Mouse (Mus musculus): ENCODE data around the gene Jmjd4.

The Jmjd4 gene

DNA sequence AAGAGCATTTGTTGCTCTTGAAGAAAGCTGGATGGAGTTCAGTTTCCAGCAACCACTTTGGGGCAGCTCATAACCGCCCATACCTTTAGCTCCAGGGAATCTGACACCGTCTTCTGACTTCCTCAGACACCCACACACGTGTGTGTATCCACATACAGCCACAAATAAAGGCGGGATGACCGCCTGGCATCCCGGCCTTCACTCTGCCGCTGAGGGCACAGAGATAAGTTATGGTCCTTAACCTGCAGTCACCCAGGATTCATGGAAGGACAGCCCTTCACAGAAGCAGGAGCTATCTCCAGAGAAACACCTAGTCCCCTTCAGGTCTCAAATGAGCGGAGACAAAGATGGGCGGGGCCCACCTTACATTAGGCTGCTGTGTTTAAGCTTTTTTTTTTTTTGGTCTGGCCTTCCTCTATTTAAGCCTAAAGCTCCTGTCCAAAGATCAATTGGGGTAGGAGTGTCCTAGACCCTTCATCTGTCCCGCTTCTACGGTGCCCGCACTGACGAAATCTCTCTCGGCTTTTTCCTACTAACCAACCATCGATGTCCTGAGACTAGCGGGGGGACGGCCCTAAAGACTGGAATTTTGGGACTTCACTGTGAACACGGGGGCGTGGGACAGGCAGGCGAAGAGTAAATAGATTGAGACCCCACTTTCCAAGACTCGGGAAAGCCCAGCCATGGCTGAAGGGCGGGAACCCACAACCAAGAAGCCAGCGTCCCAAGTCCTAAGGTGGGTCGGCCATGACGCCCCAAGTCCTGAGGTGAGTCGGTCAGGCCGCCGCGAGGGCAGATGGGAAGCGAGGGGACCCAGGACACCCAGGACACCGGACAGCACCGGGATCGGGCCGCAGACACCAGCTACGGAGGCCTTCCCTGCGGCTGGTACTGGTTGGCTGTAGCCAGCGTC, 21.8 kb downstream of the Jmjd4 start:
- DNase-seq (ENCODE audit: low spot score in 2 of 2): no peak

DNA sequence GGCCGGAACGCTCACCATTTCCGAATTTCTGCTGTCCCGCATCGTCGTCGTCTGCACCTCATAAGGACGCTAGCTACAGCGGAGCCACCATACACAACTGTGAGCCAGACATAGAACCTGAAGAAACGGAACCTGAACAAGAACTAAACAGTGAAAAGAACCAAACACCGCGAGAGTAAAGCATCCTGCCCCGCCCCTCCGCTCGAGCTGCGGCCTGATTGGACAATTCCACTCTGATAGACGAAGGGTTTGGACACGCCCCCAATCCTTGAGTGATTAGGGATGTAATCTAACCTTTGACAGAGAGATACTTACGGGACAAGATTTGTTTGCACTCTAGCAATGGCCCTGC, 22.5 kb downstream of the Jmjd4 start, which contains the start of gene Zfp867:
Gene Zfp867 (minus strand): TSS at position 149 of the 352 bp plus-strand sequence.
- peak; percentile 81 to 83 for DNase-seq (ENCODE audit: low spot score in 2 of 2)

DNA sequence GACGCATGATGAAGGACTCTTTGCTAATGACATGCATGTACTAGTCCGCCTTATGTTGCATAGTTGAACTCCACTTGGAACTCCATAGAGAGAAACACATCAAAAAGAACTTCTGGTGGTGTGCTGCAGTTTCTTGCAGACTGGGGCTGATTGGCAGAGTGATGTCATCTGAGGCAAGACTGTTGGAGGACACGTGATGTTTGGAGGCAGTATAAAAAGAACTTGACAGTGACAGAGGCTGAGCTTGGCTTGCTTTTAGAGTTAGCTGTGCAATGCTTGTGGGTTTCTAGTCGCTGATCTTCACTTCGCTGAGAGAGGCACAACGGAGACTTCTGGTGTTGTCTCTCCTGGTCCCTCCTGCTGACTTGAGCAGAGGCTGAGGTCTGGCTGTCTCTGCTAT, 27.4 kb downstream of the Jmjd4 start:
- no peak for DNase-seq (ENCODE audit: low spot score in 2 of 2)

DNA sequence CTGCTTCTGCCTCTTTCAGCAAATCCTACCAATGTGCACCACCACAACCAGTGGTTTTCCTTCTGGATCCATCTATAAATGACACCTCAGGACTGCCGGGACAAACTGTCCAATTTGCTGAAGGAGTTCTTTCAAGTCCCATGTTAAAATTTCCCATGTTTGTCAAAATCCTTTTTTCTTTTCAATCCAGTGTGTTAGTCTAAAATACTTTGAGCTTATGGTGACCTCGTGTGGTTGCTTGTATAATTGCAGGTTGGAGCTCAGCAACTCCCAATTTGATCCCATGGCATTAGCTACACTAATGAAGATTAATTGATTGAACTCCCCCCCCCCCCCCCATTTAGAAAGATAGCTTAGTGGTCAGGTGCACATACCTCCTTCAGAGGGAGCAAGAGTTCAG, 33.4 kb downstream of the Jmjd4 start:
- DNase-seq (ENCODE audit: low spot score in 2 of 2): no peak

DNA sequence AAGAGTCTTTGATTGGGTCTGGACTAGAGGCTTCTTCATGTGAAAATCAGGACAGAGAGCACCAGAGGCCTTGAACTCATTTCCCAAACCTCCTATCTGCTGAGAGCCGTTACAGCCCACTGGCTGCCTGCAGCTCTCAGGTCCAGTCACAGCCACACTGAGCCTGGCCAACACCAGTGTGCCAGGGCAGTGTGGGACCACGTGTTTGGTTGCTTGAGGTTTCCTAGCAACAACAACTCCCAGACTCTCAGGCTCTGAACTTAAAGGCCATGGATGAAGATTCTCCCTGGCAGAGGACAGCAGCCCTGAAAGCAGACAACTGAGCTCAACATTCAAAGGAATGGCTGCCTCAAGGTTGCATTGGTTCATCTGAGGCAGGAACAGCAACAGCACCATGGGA, 35.8 kb downstream of the Jmjd4 start:
- DNase-seq (ENCODE audit: low spot score in 2 of 2): no peak

DNA sequence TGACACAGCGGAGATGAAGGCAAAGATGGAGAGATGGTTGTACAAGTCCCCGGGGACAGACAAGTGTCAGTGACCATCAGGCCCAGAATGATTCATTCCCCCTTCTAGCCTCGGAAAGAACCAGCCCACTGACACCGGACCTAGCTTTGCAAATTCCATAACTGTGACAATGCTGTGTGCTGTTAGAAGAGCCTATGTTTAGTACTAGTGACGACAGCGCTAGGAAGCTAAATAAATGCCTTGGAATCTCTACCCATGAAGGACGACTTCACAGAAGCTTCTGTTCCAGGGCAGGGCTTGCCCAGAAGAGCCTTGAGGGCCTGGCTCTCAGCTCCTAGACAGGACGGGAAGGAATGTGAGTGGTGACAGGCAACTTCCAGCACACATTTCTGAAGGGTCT, 36.4 kb downstream of the Jmjd4 start:
- DNase-seq (ENCODE audit: low spot score in 2 of 2): no peak

DNA sequence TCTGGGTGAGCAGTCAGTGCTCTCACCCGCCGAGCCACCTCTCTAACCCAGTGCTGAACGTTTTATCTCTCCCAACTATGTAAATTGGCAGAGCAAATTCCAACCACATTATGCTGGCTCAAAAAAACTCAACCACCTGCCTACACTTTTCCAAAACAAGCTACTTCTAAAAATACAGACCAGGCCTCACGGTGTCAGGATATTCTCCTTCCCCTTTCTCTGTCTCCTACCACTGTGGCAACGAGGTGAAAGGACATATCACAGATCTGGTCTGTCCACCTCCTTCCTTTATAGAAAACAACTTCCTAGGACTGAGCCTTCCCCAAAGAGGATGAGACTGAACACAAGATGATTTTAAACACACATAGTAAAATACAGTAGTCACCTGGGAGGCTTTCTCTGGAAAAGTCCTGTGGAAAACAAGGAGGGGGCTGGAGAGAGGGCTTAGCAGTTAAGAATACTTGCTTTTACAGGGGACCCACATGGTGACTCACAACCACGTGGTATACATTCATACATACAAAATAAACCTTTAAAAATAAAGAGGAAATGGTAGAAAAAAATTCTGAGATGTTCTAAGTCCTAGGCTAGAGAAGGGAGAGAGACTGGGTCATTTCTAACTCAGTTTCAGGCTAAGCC, 46.9 kb downstream of the Jmjd4 start:
- no peak for DNase-seq (ENCODE audit: low spot score in 2 of 2)

DNA sequence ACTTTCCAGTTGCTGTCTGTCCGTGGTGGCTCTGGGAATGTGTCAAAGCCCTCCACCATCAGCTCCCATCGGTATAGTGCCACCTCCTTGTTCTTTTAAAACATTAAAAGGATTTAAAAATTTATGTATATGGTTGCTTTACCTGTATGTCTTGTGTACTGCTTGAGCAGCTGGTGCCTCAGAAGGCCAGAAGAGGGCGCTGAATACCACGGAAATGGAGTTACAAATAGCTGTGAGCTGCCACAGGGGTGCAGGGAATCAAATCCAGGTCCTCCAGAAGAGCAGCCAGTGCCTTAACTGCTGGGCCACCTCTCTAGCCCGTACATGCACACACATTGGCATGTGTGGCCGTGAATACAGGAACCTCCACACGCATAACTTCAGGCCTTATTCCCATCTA, 47.9 kb downstream of the Jmjd4 start:
- no peak for DNase-seq (ENCODE audit: low spot score in 2 of 2)

DNA sequence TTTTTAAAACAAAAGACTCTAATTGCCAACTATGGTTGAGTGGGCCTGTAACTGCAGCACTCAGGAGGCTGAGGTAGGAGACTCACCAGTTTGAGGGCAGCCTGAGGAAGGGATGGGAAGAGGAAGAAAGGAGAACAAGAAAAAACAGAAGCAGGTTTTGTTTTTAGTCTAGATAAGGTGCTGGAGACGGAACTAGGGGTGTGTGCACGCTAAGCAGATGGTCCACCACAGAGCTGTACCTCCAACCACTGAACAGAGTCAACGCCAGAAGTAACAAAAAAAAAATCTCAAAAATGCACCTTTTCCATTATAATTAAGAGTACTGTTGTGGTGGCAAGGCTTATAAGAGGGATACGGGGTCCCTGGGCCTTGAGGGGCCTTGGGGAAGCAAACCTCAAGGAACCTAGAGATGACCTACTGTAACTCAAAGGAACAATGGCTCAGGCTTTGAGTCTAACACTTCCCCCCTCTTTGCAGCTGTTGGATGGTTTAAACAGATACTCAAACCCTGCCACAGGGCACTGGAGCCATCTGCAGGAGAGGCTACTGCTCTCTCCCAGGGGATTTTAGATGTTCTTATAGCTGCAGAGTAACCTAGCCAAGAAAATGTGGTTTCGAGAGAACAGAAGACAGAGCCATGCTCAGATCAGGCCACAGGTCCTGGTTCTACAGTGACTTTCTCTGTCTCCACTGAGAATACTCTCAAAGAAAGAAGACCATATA, 52.3 kb downstream of the Jmjd4 start:
- DNase-seq (ENCODE audit: low spot score in 2 of 2): no peak

DNA sequence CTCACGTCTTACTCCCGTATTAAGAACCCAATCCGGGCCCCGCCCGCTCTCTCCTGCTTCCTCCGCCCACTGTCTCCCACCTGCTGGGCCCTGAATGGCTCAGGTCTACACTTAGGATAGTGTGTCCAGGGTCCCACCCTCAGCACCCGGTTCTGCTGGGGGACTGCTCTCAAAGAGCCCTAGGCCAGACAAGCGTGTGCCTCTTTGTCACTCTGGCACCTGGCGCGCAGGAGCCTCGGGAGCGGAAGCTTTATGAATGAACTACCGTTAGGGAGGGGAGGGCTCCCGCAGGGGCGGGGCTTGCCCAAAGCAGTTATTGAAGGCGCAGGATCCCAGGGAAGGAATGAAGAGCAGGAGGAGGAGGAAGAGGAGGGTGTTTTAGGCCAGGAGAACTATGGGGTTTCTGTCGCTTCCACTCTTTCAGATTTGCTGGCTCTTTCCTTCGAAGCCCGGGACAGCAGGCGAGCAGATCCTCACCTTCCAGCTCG, 55.5 kb downstream of the Jmjd4 start:
- peak; percentile 29 to 39 for DNase-seq (ENCODE audit: low spot score in 2 of 2)

DNA sequence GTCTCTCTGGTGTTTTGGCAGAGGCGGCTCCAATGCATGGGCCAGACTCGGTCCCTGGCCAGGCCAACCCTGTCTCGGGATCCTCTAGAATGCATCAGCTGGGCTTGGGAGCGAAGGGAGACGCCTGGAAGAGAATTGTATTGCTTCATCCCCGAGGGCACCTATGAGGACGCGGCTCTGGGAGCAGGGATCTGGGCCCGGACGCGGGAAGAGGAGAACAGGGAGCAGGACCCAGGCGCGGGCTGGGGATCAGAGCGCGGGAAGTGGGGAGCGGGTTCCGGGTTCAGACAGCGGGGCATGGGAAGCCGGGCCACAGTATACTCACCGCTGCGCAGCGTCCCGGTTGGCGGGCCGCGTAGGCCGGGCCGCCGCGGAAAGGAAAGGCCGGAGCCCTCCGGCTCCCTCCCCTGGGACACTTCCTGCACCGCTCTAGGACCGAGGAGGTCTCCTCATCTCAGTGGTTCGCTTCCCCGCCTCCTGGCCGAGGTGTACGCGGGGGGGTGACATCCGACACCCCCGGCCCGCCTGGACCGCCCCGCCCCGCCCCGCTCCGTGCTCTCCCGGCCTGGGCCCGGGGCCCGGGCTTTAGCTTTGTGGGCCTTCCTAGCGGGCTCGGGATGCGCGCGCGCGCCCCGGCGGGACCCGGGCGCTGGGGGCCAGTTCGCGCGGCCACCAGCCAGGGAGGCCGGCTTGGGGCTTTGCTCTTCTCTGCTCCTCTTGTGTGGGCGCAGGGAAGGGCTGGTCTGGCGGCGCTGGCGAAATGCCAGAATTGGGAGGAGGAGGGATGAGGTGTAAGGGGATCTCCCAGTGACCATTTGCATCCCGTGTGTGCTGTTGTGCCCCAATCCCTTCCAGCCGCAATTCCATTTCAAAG, 56.2 kb downstream of the Jmjd4 start:
- DNase-seq (ENCODE audit: low spot score in 2 of 2): peak; percentile 49 to 54

DNA sequence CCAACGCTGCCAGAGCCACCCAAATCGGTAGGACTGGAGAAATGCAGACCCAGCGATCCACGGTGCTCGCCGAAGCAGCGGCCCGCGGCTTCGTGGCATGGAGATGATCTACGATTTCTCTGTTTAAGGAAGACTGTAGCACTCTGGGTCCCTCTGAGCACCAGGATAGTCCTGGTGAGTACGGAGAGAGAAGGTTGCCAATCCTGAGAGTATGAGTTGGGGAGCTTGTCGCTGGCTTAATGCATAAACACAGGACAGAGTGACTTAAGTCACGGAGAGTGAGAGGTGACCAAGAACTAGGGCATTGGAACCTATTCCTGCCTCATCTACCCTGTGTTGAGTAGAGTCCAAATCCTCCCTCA, 56.8 kb downstream of the Jmjd4 start:
- no peak for DNase-seq (ENCODE audit: low spot score in 2 of 2)

All from frontal cortex, postnatal 25 days (tissue).